Mouse (Mus musculus) cortical plate, adult 2 months (tissue): Measurements from ENCODE around the gene Stx6.

ENCODE experiments used
- CTCF ChIP-seq: fragments of 200-500 bp; IDR thresholded peaks from 2 replicates; pipeline ENCODE4 v1.5.1; 2011; ENCODE audit warnings: mild to moderate bottlenecking, control low read depth, low read length; ENCODE audit not compliant: insufficient read depth; ENCODE audit errors: extremely low read depth
- POLR2A ChIP-seq: fragments of 200-500 bp; IDR thresholded peaks from 2 replicates; pipeline ENCODE4 v1.6.1; 2011; ENCODE audit warnings: mild to moderate bottlenecking, low read length, control low read depth; ENCODE audit not compliant: insufficient read depth; ENCODE audit errors: extremely low read depth

DNA sequence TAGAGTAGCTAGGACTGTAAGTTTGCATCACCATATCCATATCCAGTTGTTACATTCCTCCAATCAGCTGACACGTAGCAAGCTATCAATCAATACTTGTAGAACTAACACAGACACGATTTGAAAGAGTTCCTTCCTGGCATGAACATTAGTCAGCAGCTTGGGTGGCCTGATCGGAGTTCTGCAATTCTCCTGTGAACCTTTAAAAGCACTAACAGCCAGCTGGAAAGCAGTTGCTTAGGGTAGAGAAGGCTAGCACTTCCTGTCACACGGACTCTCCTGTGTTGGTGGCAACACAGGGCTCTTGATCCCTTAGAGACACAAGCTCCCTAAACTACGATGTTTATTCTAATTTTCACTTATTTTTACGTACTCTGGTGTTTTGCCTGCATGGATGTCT is 12.9 kb upstream of the Stx6 start:
- TF ChIP-seq CTCF (no peak), POLR2A (no peak)
